Mouse (Mus musculus): ENCODE data around the gene 1700047I17Rik2.
"Not testable (repeated sequence)": the region's sequence is repeated elsewhere in the genome, so short reads cannot be mapped to it uniquely, and the experiment has no call there.

- not testable (repeated sequence) for TF ChIP-seq CTCF, EP300 (IDR thresholded peaks at IDR 0.05; ENCODE audit: low read depth)
Observed at GRCm38 (mm10) chr12:55261950-55262349, 62.6 kb downstream of the 1700047I17Rik2 start.
